Mouse (Mus musculus): Measurements from ENCODE around the gene Nr4a1.

DNA sequence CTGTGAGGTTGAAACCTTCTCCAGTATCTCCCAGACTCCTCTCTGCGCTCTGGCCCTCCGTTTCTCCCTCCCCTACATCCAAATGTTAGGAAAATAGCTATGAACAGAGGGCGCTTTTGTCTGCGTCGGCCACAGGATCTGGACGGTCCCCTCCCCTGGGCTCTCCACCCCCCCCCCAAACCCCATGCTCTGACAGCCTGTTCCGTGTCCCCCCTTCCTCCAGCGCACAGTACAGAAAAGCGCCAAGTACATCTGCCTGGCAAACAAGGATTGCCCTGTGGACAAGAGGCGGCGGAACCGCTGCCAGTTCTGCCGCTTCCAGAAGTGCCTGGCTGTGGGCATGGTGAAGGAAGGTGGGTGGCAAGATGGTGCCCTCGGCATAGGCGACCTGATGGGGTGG, 17.4 kb downstream of the Nr4a1 start:
- TF ChIP-seq CTCF (IDR thresholded peaks at IDR 0.05; ENCODE audit: low read depth) (no peak), EP300 (IDR thresholded peaks at IDR 0.05; ENCODE audit: low read depth) (no peak)

Measured in heart, postnatal 0 days (tissue).